Mouse (Mus musculus): Measurements from ENCODE around the gene BC030870. TPM values are rescaled to one million over a fixed set of nuclear protein-coding genes. Genes with fewer than 3 reads are reported as not detected.

BC030870 gene
- polyA plus RNA-seq, 2 experiments: 0.12 TPM; not detected in 1

- DNase-seq (ENCODE audit: low spot score): peak; percentile 61
- no peak for TF ChIP-seq POLR2A (IDR thresholded peaks at IDR 0.05; ENCODE audit: borderline replicate concordance, extremely low read depth, insufficient read depth, insufficient read length)
- peak within 1 kb of the TSS; percentile 52 for H3K4me2 ChIP-seq (replicated peaks; ENCODE audit: low read depth, low read length, severe bottlenecking)
- peaks cover 10% of the 10 kb centered on the region for H3K4me1 ChIP-seq (ENCODE audit: control insufficient read depth, insufficient read depth, low read length)
- peak; percentile 83 for ATAC-seq (ENCODE audit: low FRiP score, low read depth)
- H3K36me3 ChIP-seq (ENCODE audit: control insufficient read depth, insufficient read depth, low read length): no peaks in the 10 kb centered on the region
- no peaks in the 10 kb centered on the region for H3K27me3 ChIP-seq (ENCODE audit: control insufficient read depth, insufficient read depth, low read length)
- WGBS: under 1% methylated on average over 8 of the region's 8 CpGs
- H3K27ac ChIP-seq (replicated peaks; ENCODE audit: low read depth, low read length): no peak within 1 kb of the TSS
- no peak within 1 kb of the TSS for H3K9ac ChIP-seq (ENCODE audit: low read depth, low read length, severe bottlenecking)
- H3K9me3 ChIP-seq (ENCODE audit: control insufficient read depth, low read length): no peaks in the 10 kb centered on the region
- H3K4me3 ChIP-seq (replicated peaks; ENCODE audit: low read length): peak within 1 kb of the TSS; percentile 32
Measured at GRCm38 (mm10) chr8:65037117-65037533, 92.2 kb downstream of the BC030870 start, which contains the start of gene Apela. Gene Apela (minus strand): TSS chr8:65037336.

Small RNA genes within 50 kb of the gene (microRNA-seq; reads per million reads assigned to microRNA genes)
- not detected for gene Gm24333

Other genes starting within 250 kb of the BC030870 start
- gene Tmem192, start 182.4 kb downstream of the BC030870 start, polyA plus RNA-seq (2012; rRNA removed): 14.2 and 17.1 TPM in 2 replicates
- gene Tmem192, start 182.4 kb downstream of the BC030870 start, polyA plus RNA-seq (2014; fragmentation: Nextera tagmentation; extraction: Ambion mirVana): 27.9 and 30.8 TPM in 2 replicates
- 0.05 TPM in 1 of 2 replicates, not detected in the other for gene Trim75, start 141.7 kb downstream of the BC030870 start, polyA plus RNA-seq (2012; rRNA removed)
- 0.12 TPM in 1 of 2 replicates, not detected in the other for gene Trim75, start 141.7 kb downstream of the BC030870 start, polyA plus RNA-seq (2014; fragmentation: Nextera tagmentation; extraction: Ambion mirVana)
- 0.20 and 0.26 TPM in 2 replicates for gene Trim61, start 111.0 kb downstream of the BC030870 start, polyA plus RNA-seq (2012; rRNA removed)
- 0.19 TPM in 1 of 2 replicates, not detected in the other for gene Trim61, start 111.0 kb downstream of the BC030870 start, polyA plus RNA-seq (2014; fragmentation: Nextera tagmentation; extraction: Ambion mirVana)
- 0.03 and 0.06 TPM in 2 replicates for gene Trim60, start 111.0 kb downstream of the BC030870 start, polyA plus RNA-seq (2012; rRNA removed)
- 0.07 TPM in 2 replicates for gene Trim60, start 111.0 kb downstream of the BC030870 start, polyA plus RNA-seq (2014; fragmentation: Nextera tagmentation; extraction: Ambion mirVana)
- gene Apela, start 92.2 kb downstream of the BC030870 start, polyA plus RNA-seq (2012; rRNA removed): 17.3 and 19.2 TPM in 2 replicates
- gene Apela, start 92.2 kb downstream of the BC030870 start, polyA plus RNA-seq (2014; fragmentation: Nextera tagmentation; extraction: Ambion mirVana): 11.2 and 14.8 TPM in 2 replicates
- not detected in 2 replicates for gene Gm10663, start 54.5 kb downstream of the BC030870 start, polyA plus RNA-seq (2012; rRNA removed)
- gene Gm10663, start 54.5 kb downstream of the BC030870 start, polyA plus RNA-seq (2014; fragmentation: Nextera tagmentation; extraction: Ambion mirVana): not detected in 2 replicates

All from limb, embryonic 14.5 days (tissue).